Mouse (Mus musculus) hindbrain, embryonic 11.5 days (tissue): Measurements from ENCODE around the gene Isg20. TPM values are rescaled to one million over a fixed set of nuclear protein-coding genes. Genes with fewer than 3 reads are reported as not detected.

Source experiments
- ATAC-seq: fragments of 200-750 bp; cut with Nextera tagmentation; 2 replicates; pipeline ENCODE4 v1.8.0; 2017; ENCODE audit warnings: mild to moderate bottlenecking, moderate TSS enrichment, moderate library complexity; ENCODE audit not compliant: low FRiP score
- DNase-seq: peaks from one replicate; pipeline ENCODE4 v3.0.0-alpha.2; 2015; ENCODE audit warnings: low spot score
- H3K27ac ChIP-seq: fragments of 300-500 bp; sonication (generic); 2 replicates; pipeline ENCODE4 v1.5.1; 2014; ENCODE audit warnings: mild to moderate bottlenecking, low read depth, low read length
- H3K27me3 ChIP-seq: fragments of 300-500 bp; sonication (generic); 2 replicates; pipeline ENCODE4 v1.6.1; 2014; ENCODE audit warnings: mild to moderate bottlenecking, low read length, moderate library complexity, mixed read lengths; ENCODE audit not compliant: control insufficient read depth, insufficient read depth
- H3K36me3 ChIP-seq: fragments of 300-500 bp; sonication (generic); 2 replicates; pipeline ENCODE4 v1.6.1; 2014; ENCODE audit warnings: mild to moderate bottlenecking, low read length, moderate library complexity, mixed read lengths; ENCODE audit not compliant: control insufficient read depth, insufficient read depth
- H3K4me1 ChIP-seq: fragments of 300-500 bp; sonication (generic); replicated peaks from 2 replicates; pipeline ENCODE4 v1.6.1; 2014; ENCODE audit warnings: low read length, mixed read lengths; ENCODE audit not compliant: control insufficient read depth, insufficient read depth
- H3K4me2 ChIP-seq: fragments of 300-500 bp; sonication (generic); replicated peaks from 2 replicates; pipeline ENCODE4 v1.6.1; 2014; ENCODE audit warnings: mild to moderate bottlenecking, low read depth, low read length
- H3K4me3 ChIP-seq: fragments of 300-500 bp; sonication (generic); 2 replicates; pipeline ENCODE4 v1.5.1; 2014; ENCODE audit warnings: low read depth, low read length
- H3K9ac ChIP-seq: fragments of 300-500 bp; sonication (generic); 2 replicates; pipeline ENCODE4 v1.6.1; 2014; ENCODE audit warnings: low read depth, low read length
- H3K9me3 ChIP-seq: fragments of 300-500 bp; sonication (generic); 2 replicates; pipeline ENCODE4 v1.6.1; 2016; ENCODE audit warnings: low read length; ENCODE audit not compliant: control insufficient read depth
- WGBS: fragments of 180-500 bp; shearing (Covaris S2); extraction: QIAGEN DNeasy Blood & Tissue Kit; methylation state at CpG from one replicate; pipeline ENCODE4 v1.1.7; 2014; 5-methylcytosine and 5-hydroxymethylcytosine counted together
- polyA plus RNA-seq: library from polyadenylated mRNA; unstranded; fragments of >200 nt; fragmentation: Nextera tagmentation; extraction: Ambion mirVana; gene quantifications from 2 replicates; pipeline ENCODE4 v1.2.1, GENCODE M21; 2014

The Isg20 gene
- polyA plus RNA-seq, 1 experiment from 2014 or later = 0.56 TPM

DNA sequence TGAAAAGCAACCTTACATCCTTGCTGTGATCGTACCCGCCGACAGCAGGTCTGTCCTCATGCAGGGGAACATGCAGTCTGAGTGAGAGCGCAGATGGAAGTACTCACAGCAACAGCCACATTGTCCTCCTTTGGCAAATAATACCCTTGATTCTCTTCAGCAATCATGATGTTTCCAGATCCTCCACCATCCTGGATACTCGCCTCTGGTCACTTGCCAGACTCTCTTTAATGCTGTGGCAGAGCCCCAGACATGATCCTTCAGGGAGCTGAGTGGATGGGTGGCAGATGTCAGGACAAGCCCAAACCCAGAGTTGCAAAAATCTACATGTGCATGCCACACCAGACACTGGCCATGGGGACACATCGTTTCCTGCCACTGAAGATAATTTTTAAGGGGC lies 41.9 kb downstream of the Isg20 start:
- no peak overlapping the region for H3K4me3 ChIP-seq
- 89% methylated on average over 6 of the region's 6 CpGs for WGBS
- no peaks in the 10 kb centered on the region for H3K4me1 ChIP-seq
- H3K4me2 ChIP-seq = no peak overlapping the region
- DNase-seq (no peak), ATAC-seq (no peak)
- no peak overlapping the region for H3K27ac ChIP-seq
- no peaks in the 10 kb centered on the region for H3K36me3 ChIP-seq
- no peak overlapping the region for H3K9ac ChIP-seq
- no peaks in the 10 kb centered on the region for H3K27me3 ChIP-seq
- H3K9me3 ChIP-seq = no peaks in the 10 kb centered on the region

DNA sequence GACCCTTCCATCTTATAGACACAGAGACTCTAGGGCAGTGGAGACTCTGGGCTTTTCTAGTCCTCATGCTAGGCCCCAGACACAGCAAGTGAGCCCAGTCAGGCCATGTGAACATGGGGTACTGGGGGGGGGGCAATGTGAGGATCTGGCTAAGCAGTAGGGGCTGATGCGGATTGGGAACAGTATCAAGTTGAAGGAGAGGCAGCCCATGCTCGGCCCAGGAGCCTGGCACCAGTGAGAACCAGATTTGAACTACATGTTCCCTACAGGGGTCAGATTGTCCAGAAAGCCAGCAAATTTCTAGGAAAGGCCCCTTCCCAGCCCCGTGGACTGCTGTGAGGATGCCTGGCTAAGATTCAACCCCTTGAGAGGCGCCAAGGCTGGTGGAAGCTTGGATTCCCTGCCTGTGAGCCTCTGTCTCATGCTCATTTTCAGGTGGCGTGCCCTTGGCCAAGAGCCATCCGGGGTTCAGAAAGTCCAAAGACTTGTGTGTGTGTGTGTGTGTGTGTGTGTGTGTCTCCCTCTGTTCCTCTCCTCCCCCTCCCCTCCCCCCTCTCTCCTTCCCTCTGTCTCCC lies 45.4 kb downstream of the Isg20 start:
- no peaks in the 10 kb centered on the region for H3K9me3 ChIP-seq
- ATAC-seq (no peak), DNase-seq (no peak)
- 81% methylated on average over 6 of the region's 6 CpGs for WGBS
- no peak overlapping the region for H3K27ac ChIP-seq
- H3K27me3 ChIP-seq = no peaks in the 10 kb centered on the region
- no peaks in the 10 kb centered on the region for H3K4me1 ChIP-seq
- no peaks in the 10 kb centered on the region for H3K36me3 ChIP-seq
- no peak overlapping the region for H3K4me2 ChIP-seq
- no peak overlapping the region for H3K4me3 ChIP-seq
- H3K9ac ChIP-seq = no peak overlapping the region

DNA sequence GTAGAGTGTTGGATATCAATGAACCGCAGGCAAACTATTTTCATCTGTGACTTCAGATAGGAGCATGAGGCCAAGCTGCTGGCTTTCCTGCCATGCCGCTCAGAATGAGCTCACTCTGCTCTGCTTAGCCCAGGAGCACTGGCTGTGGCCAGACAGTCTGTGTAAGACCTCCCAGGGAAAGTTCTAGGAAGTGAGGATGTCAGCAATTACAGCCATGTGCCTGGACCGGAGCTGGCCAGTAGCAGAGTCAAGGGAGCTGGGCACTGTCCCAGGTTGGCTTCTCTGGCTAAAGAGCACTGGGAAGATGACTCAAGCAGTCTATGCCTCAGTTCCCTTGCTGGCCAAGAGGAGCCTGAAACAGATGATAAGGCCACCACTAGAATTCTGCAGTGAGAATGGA lies 50.7 kb downstream of the Isg20 start:
- H3K4me3 ChIP-seq = no peak overlapping the region
- WGBS = 91% methylated on average over 3 of the region's 3 CpGs
- no peaks in the 10 kb centered on the region for H3K36me3 ChIP-seq
- H3K4me2 ChIP-seq = no peak overlapping the region
- no peak overlapping the region for H3K9ac ChIP-seq
- no peaks in the 10 kb centered on the region for H3K27me3 ChIP-seq
- no peaks in the 10 kb centered on the region for H3K9me3 ChIP-seq
- no peak for ATAC-seq
- H3K27ac ChIP-seq = no peak overlapping the region
- DNase-seq = no peak
- no peaks in the 10 kb centered on the region for H3K4me1 ChIP-seq

Other genes with a start within 250 kb of the Isg20 start
- gene Ntrk3, start 175.4 kb upstream of the Isg20 start, polyA plus RNA-seq = 7.9 and 8.0 TPM in 2 replicates
- gene Mrps11, start 130.3 kb upstream of the Isg20 start, polyA plus RNA-seq = 81.2 TPM in 2 replicates
- gene Mrpl46, start 129.9 kb upstream of the Isg20 start, polyA plus RNA-seq = 72.4 and 76.6 TPM in 2 replicates
- gene Det1, start 66.2 kb upstream of the Isg20 start, polyA plus RNA-seq = 17.8 and 21.3 TPM in 2 replicates
- 37.4 and 43.7 TPM in 2 replicates for gene Aen, start 17.6 kb upstream of the Isg20 start, polyA plus RNA-seq
- 0.53 and 0.63 TPM in 2 replicates for gene Acan, start 140.1 kb downstream of the Isg20 start, polyA plus RNA-seq
- gene Hapln3, start 217.6 kb downstream of the Isg20 start, polyA plus RNA-seq = 2.6 and 2.7 TPM in 2 replicates
- gene Mfge8, start 235.6 kb downstream of the Isg20 start, polyA plus RNA-seq = 73.4 and 75.1 TPM in 2 replicates